11 mouse cellular contexts compared by ENCODE assay signal in the genomic region with DNA sequence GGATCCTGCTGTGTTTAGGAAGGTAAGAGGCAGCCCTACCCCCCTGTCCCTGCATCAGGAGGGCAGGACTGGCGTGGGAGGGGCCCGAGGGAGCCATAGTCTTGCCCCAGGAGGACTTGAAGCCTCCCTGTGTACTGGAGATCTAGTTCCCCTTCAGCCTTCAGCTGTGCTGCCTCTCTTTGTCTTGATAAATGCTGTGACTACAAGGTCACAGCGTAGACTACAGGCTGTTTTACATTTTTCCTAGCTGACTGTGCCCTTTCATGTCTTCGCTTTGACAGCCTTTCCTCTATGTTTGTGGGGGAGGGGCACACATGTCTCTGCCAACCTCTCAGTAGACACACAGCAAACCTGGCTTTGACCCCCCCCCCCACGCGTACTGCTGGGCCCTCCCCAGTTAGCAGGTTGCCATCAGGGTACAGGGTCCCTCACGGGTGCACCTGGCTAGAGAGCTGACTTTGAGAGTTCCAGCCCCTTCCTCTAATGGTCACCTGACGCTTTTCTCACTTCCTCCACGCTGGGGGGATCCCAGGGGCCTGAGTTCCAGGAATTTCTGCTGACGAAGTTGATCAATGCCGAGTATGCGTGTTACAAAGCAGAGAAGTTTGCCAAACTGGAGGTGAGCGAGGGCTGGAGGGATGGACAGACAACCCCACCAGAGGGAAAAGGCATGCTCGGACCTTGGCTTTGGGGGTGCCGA. TPM values are rescaled to one million over a fixed set of nuclear protein-coding genes. Genes with fewer than 3 reads are reported as not detected.
A peak's percentile ranks its signal among the peaks of the same experiment; 100 is the strongest.
DNase-seq lines count a peak whose midpoint lies in the region; ATAC-seq lines count a peak whose summit lies in the region.
"Had no signal": no experiment of that assay in that cellular context is flagged by ENCODE, and none has a peak within 500 bp of the region (broad histone marks: within the 10 kb centered on the region; RNA-seq: fewer than 3 reads in every experiment).

No protein-coding gene starts in this region.

- no peak overlapping the region for H3K4me2 ChIP-seq in kidney, embryonic 16.5 days (replicated peaks; ENCODE audit: low read depth, low read length)
- 0 out of 2 replicates have a peak overlapping the region, but pooled peaks have one; percentile 21 for H3K4me2 ChIP-seq in embryonic facial prominence, embryonic 15.5 days (replicated peaks)
- peak overlapping the region; percentile 37 for H3K4me2 ChIP-seq in limb, embryonic 12.5 days
- no peak overlapping the region; the same call in 1 of the 2 replicates for H3K4me2 ChIP-seq in stomach, embryonic 16.5 days (ENCODE audit: low read depth, low read length)
- H3K4me2 ChIP-seq: liver, embryonic 11.5 days had no signal

- no peak overlapping the region for H3K4me3 ChIP-seq in kidney, embryonic 16.5 days (ENCODE audit: low read length)
- H3K4me3 ChIP-seq in embryonic facial prominence, embryonic 15.5 days (replicated peaks), result no peak overlapping the region
- H3K4me3 ChIP-seq in limb, embryonic 12.5 days (replicated peaks), result no peak overlapping the region
- no peak overlapping the region for H3K4me3 ChIP-seq in stomach, embryonic 16.5 days (replicated peaks; ENCODE audit: low read length)

- peaks cover 15% of the 10 kb centered on the region for H3K4me1 ChIP-seq in kidney, embryonic 16.5 days (ENCODE audit: insufficient read depth, low read length)
- H3K4me1 ChIP-seq in embryonic facial prominence, embryonic 15.5 days, result peaks cover 37% of the 10 kb centered on the region
- peaks cover 26% of the 10 kb centered on the region for H3K4me1 ChIP-seq in limb, embryonic 12.5 days (replicated peaks)
- H3K4me1 ChIP-seq in stomach, embryonic 16.5 days (ENCODE audit: control insufficient read depth, insufficient read depth, low read length), result peaks cover 23% of the 10 kb centered on the region

- H3K36me3 ChIP-seq in kidney, embryonic 16.5 days (ENCODE audit: insufficient read depth, low read length), result no peaks in the 10 kb centered on the region
- H3K36me3 ChIP-seq in embryonic facial prominence, embryonic 15.5 days, result no peaks in the 10 kb centered on the region
- no peaks in the 10 kb centered on the region for H3K36me3 ChIP-seq in limb, embryonic 12.5 days
- H3K36me3 ChIP-seq in stomach, embryonic 16.5 days (ENCODE audit: control insufficient read depth, insufficient read depth, low read length), result no peaks in the 10 kb centered on the region

- H3K9me3 ChIP-seq in kidney, embryonic 16.5 days (ENCODE audit: low read length), result no peaks in the 10 kb centered on the region
- H3K9me3 ChIP-seq in embryonic facial prominence, embryonic 15.5 days (replicated peaks), result no peaks in the 10 kb centered on the region
- no peaks in the 10 kb centered on the region for H3K9me3 ChIP-seq in limb, embryonic 12.5 days
- no peaks in the 10 kb centered on the region for H3K9me3 ChIP-seq in stomach, embryonic 16.5 days (replicated peaks; ENCODE audit: control insufficient read depth, low read length)

- no peak for ATAC-seq in kidney, embryonic 16.5 days (ENCODE audit: low FRiP score, low TSS enrichment)
- no peak for ATAC-seq in embryonic facial prominence, embryonic 15.5 days (ENCODE audit: insufficient number of reproducible peaks, low FRiP score, low TSS enrichment, low read depth)
- no peak for ATAC-seq in limb, embryonic 12.5 days (ENCODE audit: insufficient number of reproducible peaks, insufficient read depth, low FRiP score, low TSS enrichment, low read depth)
- no peak for ATAC-seq in stomach, embryonic 16.5 days (ENCODE audit: insufficient read depth, low FRiP score)
- ATAC-seq: Patski had no signal

- peak overlapping the region; percentile 25; the same call in 1 of the 2 replicates for H3K9ac ChIP-seq in kidney, embryonic 16.5 days (replicated peaks; ENCODE audit: low read length)
- H3K9ac ChIP-seq in embryonic facial prominence, embryonic 15.5 days, result no peak overlapping the region
- H3K9ac ChIP-seq in limb, embryonic 12.5 days (replicated peaks), result no peak overlapping the region
- peak overlapping the region; percentile 42; the same call in 1 of the 2 replicates for H3K9ac ChIP-seq in stomach, embryonic 16.5 days (ENCODE audit: low read length)

- DNase-seq in kidney, postnatal 10 days, result no peak
- DNase-seq in layer of hippocampus, postnatal 10 days (ENCODE audit: low spot score in 2 of 2), result no peak
- no peak for DNase-seq in kidney, adult 8-10 months
- DNase-seq in lung, adult 18-20 months, result no peak
- DNase-seq: cerebellum, adult 9-11 months had no signal

- H3K27me3 ChIP-seq in kidney, embryonic 16.5 days (ENCODE audit: insufficient read depth, low read length), result peaks cover 9% of the 10 kb centered on the region; the same call in 1 of the 2 replicates
- H3K27me3 ChIP-seq in embryonic facial prominence, embryonic 15.5 days, result peaks cover 17% of the 10 kb centered on the region
- peaks cover 55% of the 10 kb centered on the region for H3K27me3 ChIP-seq in limb, embryonic 12.5 days
- 0 out of 2 replicates have a peak, but pooled peaks cover 3% of the 10 kb centered on the region for H3K27me3 ChIP-seq in stomach, embryonic 16.5 days (ENCODE audit: control insufficient read depth, insufficient read depth, low read length)
- H3K27me3 ChIP-seq: Patski had no signal

- 38% methylated on average over 15 of the region's 15 CpGs for WGBS in kidney, embryonic 16.5 days
- WGBS in embryonic facial prominence, embryonic 15.5 days, result 27% methylated on average over 15 of the region's 15 CpGs
- 26% methylated on average over 15 of the region's 15 CpGs for WGBS in limb, embryonic 12.5 days
- 33% methylated on average over 15 of the region's 15 CpGs for WGBS in stomach, embryonic 16.5 days

- no peak overlapping the region for H3K27ac ChIP-seq in kidney, embryonic 16.5 days (ENCODE audit: low read length)
- no peak overlapping the region for H3K27ac ChIP-seq in embryonic facial prominence, embryonic 15.5 days (replicated peaks)
- no peak overlapping the region for H3K27ac ChIP-seq in limb, embryonic 12.5 days
- H3K27ac ChIP-seq in stomach, embryonic 16.5 days (ENCODE audit: low read length), result no peak overlapping the region

RNA-seq across cellular contexts. Expression of a gene that starts 55.0 kb away (rescaled TPM):
- 22.0 and 31.7 TPM in 2 replicates for polyA plus RNA-seq in kidney, embryonic 16.5 days (2015; fragmentation: Nextera tagmentation; extraction: Ambion mirVana)
- 16.4 and 19.9 TPM in 2 replicates for polyA plus RNA-seq in embryonic facial prominence, embryonic 15.5 days (2015; fragmentation: Nextera tagmentation; extraction: Ambion mirVana)
- 5.9 and 8.4 TPM in 2 replicates for polyA plus RNA-seq in limb, embryonic 12.5 days (2016; fragmentation: Nextera tagmentation; extraction: Ambion mirVana)
- 58.1 and 64.6 TPM in 2 replicates for polyA plus RNA-seq in stomach, embryonic 16.5 days (2015; fragmentation: Nextera tagmentation; extraction: Ambion mirVana)
- 100 to 1,000 TPM; 206 to 220 TPM for total RNA-seq in layer of hippocampus, postnatal 10 days (2021)

Comparison
In these comparisons a context has a peak if more than half of its experiments do, and no peak if none do; other contexts are left out.
1. H3K4me2 ChIP-seq: peak in embryonic facial prominence, embryonic 15.5 days (single experiment) and limb, embryonic 12.5 days (single experiment); none in kidney, embryonic 16.5 days (single experiment) and stomach, embryonic 16.5 days (single experiment).
2. H3K9ac ChIP-seq: peak in kidney, embryonic 16.5 days (single experiment) and stomach, embryonic 16.5 days (single experiment); none in embryonic facial prominence, embryonic 15.5 days (single experiment) and limb, embryonic 12.5 days (single experiment).